Mouse (Mus musculus) heart, embryonic 14.5 days (tissue): ENCODE results near the gene Shf. TPM values are rescaled to one million over a fixed set of nuclear protein-coding genes. Genes with fewer than 3 reads are reported as not detected.
"Not testable (repeated sequence)": the region's sequence is repeated elsewhere in the genome, so short reads cannot be mapped to it uniquely, and the experiment has no call there.

Source experiments
- ATAC-seq: fragments of 200-750 bp; cut with Nextera tagmentation; 2 replicates; pipeline ENCODE4 v1.8.0; 2017; ENCODE audit warnings: low read depth, moderate TSS enrichment; ENCODE audit not compliant: insufficient number of reproducible peaks, insufficient read depth, low FRiP score
- H3K27ac ChIP-seq, 2 experiments: fragments of 200-500 bp in 1 of 2; fragments of 300-500 bp in 1 of 2; sonication (generic) in 1 of 2; replicated peaks in 1 of 2; 2 replicates each; pipeline ENCODE4 v1.5.1; 2012 to 2014; ENCODE audit warnings: low read depth in 2 of 2, low read length in 2 of 2, control low read depth in 1 of 2, mild to moderate bottlenecking in 1 of 2, mixed read lengths in 1 of 2; ENCODE audit not compliant: control insufficient read depth in 1 of 2, insufficient read depth in 1 of 2
- H3K27me3 ChIP-seq: fragments of 300-500 bp; sonication (generic); 2 replicates; pipeline ENCODE4 v1.6.1; 2014; ENCODE audit warnings: mild to moderate bottlenecking, low read length, control low read depth; ENCODE audit not compliant: control insufficient read depth, insufficient read depth
- H3K36me3 ChIP-seq: fragments of 300-500 bp; sonication (generic); 2 replicates; pipeline ENCODE4 v1.6.1; 2014; ENCODE audit warnings: mild to moderate bottlenecking, control low read depth, low read length, mixed read lengths; ENCODE audit not compliant: control insufficient read depth, insufficient read depth
- H3K4me1 ChIP-seq, 2 experiments: fragments of 200-500 bp in 1 of 2; fragments of 300-500 bp in 1 of 2; sonication (generic) in 1 of 2; 2 replicates each; pipeline ENCODE4 v1.6.1; 2012 to 2014; ENCODE audit warnings: low read length in 2 of 2, control low read depth in 1 of 2, mixed read lengths in 1 of 2; ENCODE audit not compliant: control insufficient read depth in 2 of 2, insufficient read depth in 2 of 2
- H3K4me2 ChIP-seq: fragments of 300-500 bp; sonication (generic); 2 replicates; pipeline ENCODE4 v1.6.1; 2014; ENCODE audit warnings: mild to moderate bottlenecking, low read length
- H3K4me3 ChIP-seq, 2 experiments: fragments of 200-500 bp in 1 of 2; fragments of 300-500 bp in 1 of 2; sonication (generic) in 1 of 2; 2 replicates each; pipeline ENCODE4 v1.5.1; 2012 to 2014; ENCODE audit warnings: low read length in 2 of 2, mild to moderate bottlenecking in 2 of 2, control low read depth in 1 of 2, low read depth in 1 of 2, moderate library complexity in 1 of 2; ENCODE audit not compliant: control insufficient read depth in 1 of 2, insufficient read depth in 1 of 2
- H3K9ac ChIP-seq: fragments of 300-500 bp; sonication (generic); 2 replicates; pipeline ENCODE4 v1.6.1; 2014; ENCODE audit warnings: mild to moderate bottlenecking, low read length
- H3K9me3 ChIP-seq: fragments of 300-500 bp; sonication (generic); 2 replicates; pipeline ENCODE4 v1.6.1; 2016; ENCODE audit warnings: low read length, control low read depth; ENCODE audit not compliant: control insufficient read depth
- WGBS: fragments of 180-500 bp; shearing (Covaris S2); extraction: QIAGEN DNeasy Blood & Tissue Kit; methylation state at CpG from one replicate; pipeline ENCODE4 v1.1.7; 2014; 5-methylcytosine and 5-hydroxymethylcytosine counted together
- polyA plus RNA-seq: library from polyadenylated mRNA; unstranded; fragments of >200 nt; fragmentation: Nextera tagmentation; extraction: Ambion mirVana; gene quantifications from 2 replicates; pipeline ENCODE4 v1.2.1, GENCODE M21; 2014

Shf gene
- 3.6 TPM in 2 replicates for polyA plus RNA-seq

GRCm38 (mm10) chr2:122368995-122369739 lies at the start of gene Shf:
Shf (minus strand) TSS chr2:122369162.
- peak; percentile 91 for ATAC-seq
- WGBS, result 1% methylated on average over 34 of the region's 54 CpGs
- no peak within 1 kb of the TSS; a peak in 1 of 4 replicates for H3K27ac ChIP-seq

GRCm38 (mm10) chr2:122408928-122409327 lies 40.0 kb upstream of the Shf start:
- no peaks in the 10 kb centered on the region for H3K4me1 ChIP-seq
- ATAC-seq, result no peak
- H3K36me3 ChIP-seq, result no peaks in the 10 kb centered on the region
- no peak overlapping the region for H3K9ac ChIP-seq
- no peak overlapping the region for H3K4me2 ChIP-seq
- H3K27me3 ChIP-seq, result no peaks in the 10 kb centered on the region
- H3K4me3 ChIP-seq, result no peak overlapping the region
- WGBS, result 79% methylated on average over 7 of the region's 7 CpGs
- H3K9me3 ChIP-seq, result no peaks in the 10 kb centered on the region
- H3K27ac ChIP-seq, result no peak overlapping the region

More at GRCm38 (mm10) chr2:122368995-122369739, at the start of gene Shf:
- Histone ChIP-seq H3K9me3 (no peaks in the 10 kb centered on the region), H3K4me1 (peaks cover 15 to 19% of the 10 kb centered on the region in 2 experiments), H3K27me3 (no peaks in the 10 kb centered on the region), H3K4me2 (peak within 1 kb of the TSS; percentile 77), H3K36me3 (no peaks in the 10 kb centered on the region), H3K4me3 (peak within 1 kb of the TSS; percentile 64 to 67), H3K9ac (peak within 1 kb of the TSS; percentile 81)

- Histone ChIP-seq H3K27me3 (no peaks in the 10 kb centered on the region), H3K9me3 (no peaks in the 10 kb centered on the region), H3K36me3 (no peaks in the 10 kb centered on the region), H3K4me3 (no peak overlapping the region), H3K4me2 (no peak overlapping the region), H3K9ac (no peak overlapping the region), H3K4me1 (no peaks in the 10 kb centered on the region), H3K27ac (no peak overlapping the region)
- ATAC-seq, result no peak
- 85% methylated on average over 2 of the region's 2 CpGs for WGBS
Observed at GRCm38 (mm10) chr2:122407607-122408006, 38.6 kb upstream of the Shf start.

- ATAC-seq, result no peak
- 68% methylated on average over 1 of the region's 1 CpGs for WGBS
- no peaks in the 10 kb centered on the region for H3K4me1 ChIP-seq
Observed at GRCm38 (mm10) chr2:122396150-122396549, 27.2 kb upstream of the Shf start.

GRCm38 (mm10) chr2:122387135-122387534 lies 18.2 kb upstream of the Shf start:
- H3K9ac ChIP-seq, H3K27ac ChIP-seq, H3K9me3 ChIP-seq, H3K4me1 ChIP-seq, H3K4me3 ChIP-seq, H3K27me3 ChIP-seq, H3K4me2 ChIP-seq, ATAC-seq, H3K36me3 ChIP-seq: not testable (repeated sequence)
- WGBS, result 93% methylated on average over 3 of the region's 3 CpGs

More at GRCm38 (mm10) chr2:122396150-122396549, 27.2 kb upstream of the Shf start:
- H3K4me3 ChIP-seq, result no peak overlapping the region
- H3K4me2 ChIP-seq, result no peak overlapping the region
- no peaks in the 10 kb centered on the region for H3K36me3 ChIP-seq
- no peak overlapping the region for H3K9ac ChIP-seq
- H3K27ac ChIP-seq, result no peak overlapping the region
- H3K9me3 ChIP-seq, result no peaks in the 10 kb centered on the region
- no peaks in the 10 kb centered on the region for H3K27me3 ChIP-seq

- WGBS, result 39% methylated on average over 3 of the region's 3 CpGs
- Histone ChIP-seq H3K27ac (no peak overlapping the region), H3K4me1 (peaks cover 4 to 6% of the 10 kb centered on the region in 2 experiments), H3K4me2 (no peak overlapping the region), H3K4me3 (no peak overlapping the region), H3K9me3 (no peaks in the 10 kb centered on the region), H3K36me3 (no peaks in the 10 kb centered on the region), H3K9ac (no peak overlapping the region), H3K27me3 (no peaks in the 10 kb centered on the region)
- no peak for ATAC-seq
Observed at GRCm38 (mm10) chr2:122385095-122385494, 16.1 kb upstream of the Shf start.

- no peak for ATAC-seq
- H3K36me3 ChIP-seq, result no peaks in the 10 kb centered on the region
- H3K4me2 ChIP-seq, result no peak overlapping the region
- peaks cover 4 to 9% of the 10 kb centered on the region in 2 experiments for H3K4me1 ChIP-seq
- no peak overlapping the region for H3K4me3 ChIP-seq
- no peak overlapping the region for H3K27ac ChIP-seq
- WGBS, result 69% methylated on average over 6 of the region's 6 CpGs
- H3K27me3 ChIP-seq, result no peaks in the 10 kb centered on the region
- no peaks in the 10 kb centered on the region for H3K9me3 ChIP-seq
- no peak overlapping the region for H3K9ac ChIP-seq
Observed at GRCm38 (mm10) chr2:122382121-122382520, 13.2 kb upstream of the Shf start.
